Mouse (Mus musculus): ENCODE measurements around the gene Col6a4.

- TF ChIP-seq ZNF384 (IDR thresholded peaks at IDR 0.05; ENCODE audit: low read depth, low read length): no peak
- no peak for TF ChIP-seq KAT2A (IDR thresholded peaks at IDR 0.05; ENCODE audit: insufficient replicate concordance, low read length)
- no peak for TF ChIP-seq CTCF (conservative IDR thresholded peaks at IDR 0.05 in 1 of 2, IDR thresholded peaks at IDR 0.05 in 1 of 2; ENCODE audit: low read depth in 2 of 2, low read length in 2 of 2)
- TF ChIP-seq EP300 (IDR thresholded peaks at IDR 0.05; ENCODE audit: low read length): no peak
- no peak for TF ChIP-seq JUND (conservative IDR thresholded peaks at IDR 0.05; ENCODE audit: low read depth, low read length)
- no peak for TF ChIP-seq USF1 (IDR thresholded peaks at IDR 0.05; ENCODE audit: low read depth, low read length)
- TF ChIP-seq POLR2A (IDR thresholded peaks at IDR 0.05; ENCODE audit: low read depth, low read length): no peak
- TF ChIP-seq TCF12 (IDR thresholded peaks at IDR 0.05; ENCODE audit: low read depth, low read length): no peak
- no peak for TF ChIP-seq MAX (IDR thresholded peaks at IDR 0.05; ENCODE audit: low read length)
- TF ChIP-seq ZMIZ1 (IDR thresholded peaks at IDR 0.05; ENCODE audit: low read depth, low read length): no peak
- no peak for TF ChIP-seq TBP (conservative IDR thresholded peaks at IDR 0.05; ENCODE audit: low read depth, low read length)
- TF ChIP-seq POLR2AphosphoS2 (IDR thresholded peaks at IDR 0.05; ENCODE audit: low read depth, low read length): no peak
- no peak for TF ChIP-seq MAZ (IDR thresholded peaks at IDR 0.05; ENCODE audit: low read depth, low read length)
- TF ChIP-seq BHLHE40 (IDR thresholded peaks at IDR 0.05; ENCODE audit: low read depth, low read length): no peak
These were observed at the start of gene Col6a4 for GRCm38 (mm10) chr9:106096683-106097082.
